Mouse (Mus musculus) forebrain, postnatal 0 days (tissue): ENCODE measurements around the gene Plekha6. TPM values are rescaled to one million over a fixed set of nuclear protein-coding genes. Genes with fewer than 3 reads are reported as not detected.

Experiments used
- ATAC-seq: fragments of 200-750 bp; cut with Nextera tagmentation; 2 replicates; pipeline ENCODE4 v1.8.0; 2017; ENCODE audit warnings: mild to moderate bottlenecking, moderate library complexity
- DNase-seq: peaks from one replicate; pipeline ENCODE4 v3.0.0-alpha.2; 2015
- H3K27ac ChIP-seq: fragments of 300-500 bp; sonication (generic); 2 replicates; pipeline ENCODE4 v1.5.1; 2014; ENCODE audit warnings: low read depth, mild to moderate bottlenecking, antibody characterized with exemption, low read length, moderate library complexity, mixed read lengths
- H3K27me3 ChIP-seq: fragments of 300-500 bp; sonication (generic); 2 replicates; pipeline ENCODE4 v1.6.1; 2014; ENCODE audit warnings: mild to moderate bottlenecking, low read length, mixed read lengths; ENCODE audit not compliant: insufficient read depth
- H3K36me3 ChIP-seq: fragments of 300-500 bp; sonication (generic); 2 replicates; pipeline ENCODE4 v1.6.1; 2014; ENCODE audit warnings: mild to moderate bottlenecking, moderate library complexity; ENCODE audit not compliant: insufficient read depth
- H3K4me1 ChIP-seq: fragments of 300-500 bp; sonication (generic); 2 replicates; pipeline ENCODE4 v1.6.1; 2014; ENCODE audit warnings: antibody characterized with exemption; ENCODE audit not compliant: insufficient read depth
- H3K4me2 ChIP-seq: fragments of 300-500 bp; sonication (generic); 2 replicates; pipeline ENCODE4 v1.6.1; 2014; ENCODE audit warnings: low read depth, mild to moderate bottlenecking, moderate library complexity
- H3K4me3 ChIP-seq: fragments of 300-500 bp; sonication (generic); 2 replicates; pipeline ENCODE4 v1.5.1; 2014; ENCODE audit warnings: low read depth, low read length, mixed read lengths
- H3K9ac ChIP-seq: fragments of 300-500 bp; sonication (generic); 2 replicates; pipeline ENCODE4 v1.6.1; 2014; ENCODE audit warnings: mild to moderate bottlenecking
- H3K9me3 ChIP-seq: fragments of 300-500 bp; sonication (generic); 2 replicates; pipeline ENCODE4 v1.6.1; 2016; ENCODE audit warnings: low read length
- CTCF ChIP-seq: sonication (generic); IDR thresholded peaks from 2 replicates; pipeline ENCODE4 v1.5.1; 2016; ENCODE audit warnings: antibody characterized with exemption, control low read depth, low read depth
- WGBS: fragments of 180-500 bp; shearing (Covaris S2); extraction: QIAGEN DNeasy Blood & Tissue Kit; methylation state at CpG from one replicate; pipeline ENCODE4 v1.1.7; 2014; 5-methylcytosine and 5-hydroxymethylcytosine counted together
- polyA plus RNA-seq: library from polyadenylated mRNA; unstranded; fragments of >200 nt; fragmentation: Nextera tagmentation; extraction: Ambion mirVana; gene quantifications from 2 replicates; pipeline ENCODE4 v1.2.1, GENCODE M21; 2015
- total RNA-seq: library from RNA; depleted of rRNA; stranded (reverse); fragments of >200 nt; gene quantifications from 2 replicates; pipeline ENCODE4 v1.2.3, GENCODE M21; 2014

Plekha6 gene
- total and polyA plus RNA-seq, 2 experiments from 2014 or later = 5.7 to 28.6 TPM

GRCm38 (mm10) chr1:133125640-133126364, 38.2 kb upstream of the Plekha6 start:
- Histone ChIP-seq H3K4me2 (no peak overlapping the region), H3K27ac (no peak overlapping the region), H3K9me3 (no peaks in the 10 kb centered on the region), H3K9ac (no peak overlapping the region), H3K27me3 (no peaks in the 10 kb centered on the region), H3K36me3 (no peaks in the 10 kb centered on the region), H3K4me3 (no peak overlapping the region), H3K4me1 (no peaks in the 10 kb centered on the region)
- 92% methylated on average over 9 of the region's 9 CpGs for WGBS
- no peak; the same call in 1 of the 2 replicates for TF ChIP-seq CTCF
- no peak for ATAC-seq
- DNase-seq = no peak

- H3K9ac ChIP-seq = no peak overlapping the region
- no peak for TF ChIP-seq CTCF
- no peak for DNase-seq
- 58% methylated on average over 4 of the region's 4 CpGs for WGBS
- H3K36me3 ChIP-seq = no peaks in the 10 kb centered on the region
- no peak overlapping the region for H3K27ac ChIP-seq
- no peak for ATAC-seq
- H3K27me3 ChIP-seq = no peaks in the 10 kb centered on the region
- H3K4me3 ChIP-seq = no peak overlapping the region
- H3K4me1 ChIP-seq = no peaks in the 10 kb centered on the region
- H3K9me3 ChIP-seq = no peaks in the 10 kb centered on the region
- H3K4me2 ChIP-seq = no peak overlapping the region
These were observed 37.7 kb upstream of the Plekha6 start for GRCm38 (mm10) chr1:133126365-133126740.

- Histone ChIP-seq H3K4me2 (no peak overlapping the region), H3K4me3 (no peak overlapping the region), H3K9me3 (no peaks in the 10 kb centered on the region), H3K36me3 (no peaks in the 10 kb centered on the region), H3K4me1 (no peaks in the 10 kb centered on the region), H3K27ac (no peak overlapping the region), H3K27me3 (no peaks in the 10 kb centered on the region), H3K9ac (no peak overlapping the region)
- 66% methylated on average over 9 of the region's 9 CpGs for WGBS
- DNase-seq (no peak), ATAC-seq (no peak)
- no peak for TF ChIP-seq CTCF
These were observed 36.7 kb upstream of the Plekha6 start for GRCm38 (mm10) chr1:133127328-133127727.

- no peak for ATAC-seq
- no peak overlapping the region for H3K4me2 ChIP-seq
- no peak for TF ChIP-seq CTCF
- peak overlapping the region; percentile 98; the same call in 1 of the 2 replicates for H3K27ac ChIP-seq
- H3K4me3 ChIP-seq = no peak overlapping the region
- DNase-seq = peak; percentile 31
- H3K27me3 ChIP-seq = no peaks in the 10 kb centered on the region
- H3K9me3 ChIP-seq = no peaks in the 10 kb centered on the region
- no peak overlapping the region for H3K9ac ChIP-seq
- 0 out of 2 replicates have a peak, but pooled peaks cover 20% of the 10 kb centered on the region for H3K4me1 ChIP-seq
- no peaks in the 10 kb centered on the region; the same call in 1 of the 2 replicates for H3K36me3 ChIP-seq
- WGBS = 12% methylated on average over 16 of the region's 16 CpGs
These were observed 34.4 kb upstream of the Plekha6 start for GRCm38 (mm10) chr1:133129471-133130221.

DNA sequence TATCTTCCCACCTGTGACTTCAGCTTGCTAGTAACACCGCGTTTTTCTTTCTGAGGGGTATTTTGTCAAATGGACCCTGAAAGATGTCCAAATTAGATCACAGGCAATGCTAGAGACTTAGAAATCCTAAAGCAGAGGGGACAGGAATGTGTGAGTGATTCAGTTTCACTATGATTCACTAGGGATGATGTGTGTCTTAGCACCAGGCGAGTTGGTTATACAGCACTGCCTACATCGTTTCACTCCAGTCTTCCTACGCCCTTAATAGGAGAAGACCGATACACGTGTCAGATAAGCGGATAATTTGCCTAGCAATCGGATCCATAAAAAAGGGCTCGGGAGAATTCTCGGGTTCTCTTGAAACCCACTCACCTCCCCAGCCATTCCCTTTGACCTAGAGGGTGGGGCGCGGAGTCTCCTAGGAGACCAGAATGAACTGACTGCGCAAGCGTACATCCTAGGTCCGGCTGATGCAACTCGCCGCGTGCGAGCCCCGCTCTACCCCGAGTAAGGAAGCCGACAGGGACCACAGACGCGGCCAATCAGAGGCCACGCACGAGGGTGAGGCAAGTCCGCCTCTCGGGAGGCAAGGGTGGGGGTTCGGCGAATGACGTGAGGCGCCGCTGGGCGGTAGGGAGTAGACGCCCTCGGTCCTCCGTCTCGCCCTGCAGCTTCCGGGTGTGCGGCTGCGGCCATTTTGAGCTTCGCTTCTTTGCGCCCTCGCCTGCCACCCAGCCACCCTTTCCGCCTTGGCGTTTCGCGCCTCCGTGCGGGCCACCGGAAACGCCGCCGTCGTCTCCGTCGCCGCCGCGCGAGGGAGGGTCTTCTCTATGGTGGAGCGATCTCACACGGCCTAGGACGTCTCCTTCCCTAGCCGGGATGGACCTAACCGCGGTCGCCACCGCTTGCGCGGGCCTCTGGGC, 33.1 kb upstream of the Plekha6 start, which contains the start of gene Ppp1r15b:
Gene Ppp1r15b, plus strand, starts transcription at position 506 of the 923 bp plus-strand sequence.
- Histone ChIP-seq H3K27ac (peak within 1 kb of the TSS; percentile 98), H3K9me3 (no peaks in the 10 kb centered on the region), H3K9ac (peak within 1 kb of the TSS; percentile 97), H3K4me2 (peak within 1 kb of the TSS; percentile 94), H3K36me3 (no peaks in the 10 kb centered on the region; the same call in 1 of the 2 replicates), H3K4me3 (peak within 1 kb of the TSS; percentile 96), H3K4me1 (peaks cover 27% of the 10 kb centered on the region; the same call in 1 of the 2 replicates), H3K27me3 (no peaks in the 10 kb centered on the region)
- peak; percentile 99 for ATAC-seq
- peak; percentile 43 for TF ChIP-seq CTCF
- WGBS = under 1% methylated on average over 72 of the region's 72 CpGs
- peak; percentile 99 for DNase-seq

DNA sequence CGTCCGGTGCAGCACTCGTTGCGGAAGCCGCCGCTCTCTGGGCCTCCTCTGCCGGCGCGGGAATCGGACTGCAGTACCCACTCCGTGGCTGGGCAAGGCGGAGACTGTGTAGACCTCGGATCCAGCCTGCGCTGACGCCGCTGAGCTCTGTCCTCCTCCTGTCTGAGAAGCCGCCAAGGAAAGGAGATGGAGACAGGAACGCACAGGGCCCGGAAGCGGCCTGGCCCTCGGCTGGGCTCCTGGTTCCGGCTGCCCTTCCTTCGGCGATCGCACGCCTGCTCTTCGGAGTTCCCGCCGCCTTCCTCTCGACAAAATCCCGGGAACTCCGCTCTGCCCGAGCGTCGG, 32.5 kb upstream of the Plekha6 start:
- DNase-seq (no peak), ATAC-seq (no peak)
- Histone ChIP-seq H3K4me1 (peaks cover 30% of the 10 kb centered on the region; the same call in 1 of the 2 replicates), H3K9me3 (no peaks in the 10 kb centered on the region), H3K36me3 (no peaks in the 10 kb centered on the region; the same call in 1 of the 2 replicates), H3K4me2 (peak overlapping the region; percentile 94), H3K27me3 (no peaks in the 10 kb centered on the region), H3K27ac (peak overlapping the region; percentile 98), H3K9ac (peak overlapping the region; percentile 97), H3K4me3 (peak overlapping the region; percentile 96)
- TF ChIP-seq CTCF = no peak
- WGBS = 4% methylated on average over 35 of the region's 35 CpGs
